Mouse (Mus musculus) stomach, postnatal 0 days (tissue): ENCODE measurements around the gene Cbarp. TPM values are rescaled to one million over a fixed set of nuclear protein-coding genes. Genes with fewer than 3 reads are reported as not detected.
"Not testable (repeated sequence)": the region's sequence is repeated elsewhere in the genome, so short reads cannot be mapped to it uniquely, and the experiment has no call there.

Source experiments
- ATAC-seq: fragments of 200-750 bp; cut with Nextera tagmentation; 2 replicates; pipeline ENCODE4 v1.8.0; 2017; ENCODE audit not compliant: low FRiP score, low TSS enrichment
- DNase-seq: peaks from one replicate; pipeline ENCODE4 v3.0.0-alpha.2; 2016; ENCODE audit warnings: low spot score
- H3K27ac ChIP-seq: fragments of 300-500 bp; sonication (generic); replicated peaks from 2 replicates; pipeline ENCODE4 v1.5.1; 2014; ENCODE audit warnings: mild to moderate bottlenecking, control low read depth
- H3K27me3 ChIP-seq: fragments of 300-500 bp; sonication (generic); 2 replicates; pipeline ENCODE4 v1.6.1; 2014; ENCODE audit warnings: low read length; ENCODE audit not compliant: control insufficient read depth, insufficient read depth
- H3K36me3 ChIP-seq: fragments of 300-500 bp; sonication (generic); 2 replicates; pipeline ENCODE4 v1.6.1; 2014; ENCODE audit warnings: low read length, mixed read lengths; ENCODE audit not compliant: control insufficient read depth, insufficient read depth
- H3K4me1 ChIP-seq: fragments of 300-500 bp; sonication (generic); replicated peaks from 2 replicates; pipeline ENCODE4 v1.6.1; 2014; ENCODE audit warnings: antibody characterized with exemption; ENCODE audit not compliant: control insufficient read depth, insufficient read depth
- H3K4me2 ChIP-seq: fragments of 300-500 bp; sonication (generic); replicated peaks from 2 replicates; pipeline ENCODE4 v1.6.1; 2014; ENCODE audit warnings: low read depth, mild to moderate bottlenecking, control low read depth, moderate library complexity
- H3K4me3 ChIP-seq: fragments of 300-500 bp; sonication (generic); 2 replicates; pipeline ENCODE4 v1.5.1; 2014; ENCODE audit warnings: low read depth, low read length, control low read depth
- H3K9ac ChIP-seq: fragments of 300-500 bp; sonication (generic); 2 replicates; pipeline ENCODE4 v1.6.1; 2014; ENCODE audit warnings: mild to moderate bottlenecking, low read length, control low read depth, mixed read lengths
- H3K9me3 ChIP-seq: fragments of 300-500 bp; sonication (generic); 2 replicates; pipeline ENCODE4 v1.6.1; 2016; ENCODE audit warnings: low read length; ENCODE audit not compliant: control insufficient read depth
- CTCF ChIP-seq: IDR thresholded peaks from 2 replicates; pipeline ENCODE4 v1.5.1; 2016; ENCODE audit warnings: antibody characterized with exemption, low read depth, mild to moderate bottlenecking, moderate library complexity
- EP300 ChIP-seq: optimal IDR thresholded peaks from 2 replicates; pipeline ENCODE3; 2016; ENCODE audit warnings: antibody characterized with exemption
- WGBS: fragments of 180-500 bp; shearing (Covaris S2); extraction: QIAGEN DNeasy Blood & Tissue Kit; methylation state at CpG from one replicate; pipeline ENCODE4 v1.1.7; 2014; 5-methylcytosine and 5-hydroxymethylcytosine counted together
- polyA plus RNA-seq: library from polyadenylated mRNA; unstranded; fragments of >200 nt; fragmentation: Nextera tagmentation; extraction: Ambion mirVana; gene quantifications from 2 replicates; pipeline ENCODE4 v1.2.1, GENCODE M21; 2015

Cbarp gene
- polyA plus RNA-seq, 1 experiment from 2014 or later: 4.2 TPM

DNA sequence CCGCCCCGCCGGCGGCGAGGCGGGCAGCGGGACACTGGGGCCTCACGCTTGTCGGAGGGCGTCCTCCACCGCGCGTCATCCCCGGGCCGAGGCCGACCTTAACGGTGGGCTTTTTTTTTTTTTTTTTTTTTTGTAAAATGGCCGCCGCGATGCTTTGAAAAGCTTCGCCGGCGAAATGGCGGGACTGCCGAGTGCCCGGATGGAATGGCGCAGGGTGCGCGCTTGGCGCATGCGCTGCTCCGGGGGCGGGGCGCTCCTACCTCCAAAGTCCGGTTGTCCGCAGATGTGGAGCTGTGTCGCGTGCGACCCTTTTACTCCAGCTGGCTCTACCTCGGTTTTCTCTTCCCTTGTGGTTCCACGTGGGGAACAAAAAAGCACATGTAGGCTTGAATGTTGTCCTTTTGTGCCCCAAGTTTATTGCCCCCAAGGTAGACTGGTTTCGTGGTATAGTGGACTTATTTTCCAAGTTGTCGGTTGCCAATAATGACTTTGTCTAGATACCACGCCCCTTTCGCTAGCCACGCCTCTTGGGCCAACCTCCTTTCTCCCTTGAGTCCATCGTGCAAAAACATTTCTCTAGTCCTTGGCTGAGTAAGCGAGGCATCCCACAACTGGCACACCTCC lies 27.5 kb upstream of the Cbarp start:
- TF ChIP-seq CTCF: no peak
- TF ChIP-seq EP300: no peak
- peaks cover 24% of the 10 kb centered on the region for H3K36me3 ChIP-seq
- H3K9ac ChIP-seq: peak overlapping the region; percentile 100
- peak; percentile 35; the same call in 1 of the 2 replicates for ATAC-seq
- H3K27ac ChIP-seq: peak overlapping the region; percentile 100
- peak; percentile 96 for DNase-seq
- no peaks in the 10 kb centered on the region for H3K27me3 ChIP-seq
- WGBS: under 1% methylated on average over 48 of the region's 48 CpGs
- peak overlapping the region; percentile 89 for H3K4me3 ChIP-seq
- peaks cover 13% of the 10 kb centered on the region for H3K4me1 ChIP-seq
- peak overlapping the region; percentile 62 for H3K4me2 ChIP-seq
- no peaks in the 10 kb centered on the region for H3K9me3 ChIP-seq

DNA sequence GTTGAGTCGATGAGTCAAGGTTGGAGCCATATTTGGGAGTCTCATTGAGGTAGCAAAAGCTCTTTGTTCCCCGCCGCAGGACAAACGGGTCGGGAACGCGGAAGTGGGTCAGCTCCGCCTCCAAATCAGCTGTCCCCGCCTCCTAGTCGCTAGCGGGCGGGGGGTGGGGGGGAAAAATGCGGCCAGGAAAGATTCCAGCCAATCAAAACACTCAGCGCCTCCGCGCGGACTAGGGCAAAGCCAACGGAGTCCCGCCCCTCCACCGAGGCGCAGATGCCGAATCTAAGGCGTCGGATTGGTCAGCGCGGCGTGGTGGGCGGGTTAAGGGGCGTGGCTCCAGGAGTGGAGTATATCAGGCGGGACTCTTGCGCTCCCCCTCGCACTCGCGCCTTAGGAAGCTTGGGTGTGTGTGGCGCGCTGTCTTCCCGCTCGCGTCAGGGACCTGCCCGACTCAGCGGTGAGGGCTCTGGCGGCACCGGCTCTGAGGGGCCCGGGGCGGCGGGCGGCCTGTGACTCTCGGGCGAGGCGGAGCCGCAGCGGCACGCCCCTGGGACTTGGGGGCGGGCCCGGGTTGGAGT lies 26.9 kb upstream of the Cbarp start:
- peak; percentile 99 for DNase-seq

DNA sequence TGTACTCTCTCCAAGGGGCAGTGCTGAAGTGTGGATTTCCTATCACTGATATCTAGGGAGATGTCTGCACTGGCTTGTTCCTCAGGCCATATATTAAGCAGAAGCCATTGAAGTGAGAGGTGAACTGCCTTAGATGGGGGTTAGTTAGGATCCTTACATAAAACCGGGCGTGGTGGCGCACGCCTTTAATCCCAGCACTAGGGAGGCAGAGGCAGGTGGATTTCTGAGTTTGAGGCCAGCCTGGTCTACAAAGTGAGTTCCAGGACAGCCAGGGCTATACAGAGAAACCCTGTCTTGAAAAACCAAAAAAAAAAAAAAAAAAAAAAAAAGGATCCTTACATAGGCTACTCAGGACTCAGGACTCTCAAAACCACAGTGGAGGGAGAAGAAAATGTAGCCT lies 25.5 kb upstream of the Cbarp start:
- Histone ChIP-seq H3K27ac (peak overlapping the region; percentile 65), H3K36me3 (peaks cover 11% of the 10 kb centered on the region), H3K4me1 (peaks cover 13% of the 10 kb centered on the region)
- not testable (repeated sequence) for H3K9ac ChIP-seq, H3K4me2 ChIP-seq, H3K4me3 ChIP-seq, H3K27me3 ChIP-seq, DNase-seq, ATAC-seq, H3K9me3 ChIP-seq
- WGBS: 83% methylated on average over 4 of the region's 4 CpGs

More for the DNA sequence above, 26.9 kb upstream of the Cbarp start:
- H3K27me3 ChIP-seq: no peaks in the 10 kb centered on the region
- peak overlapping the region; percentile 62 for H3K4me2 ChIP-seq
- peak overlapping the region; percentile 89 for H3K4me3 ChIP-seq
- H3K27ac ChIP-seq: peak overlapping the region; percentile 100
- H3K9me3 ChIP-seq: no peaks in the 10 kb centered on the region
- under 1% methylated on average over 45 of the region's 55 CpGs for WGBS
- peak overlapping the region; percentile 100 for H3K9ac ChIP-seq
- H3K36me3 ChIP-seq: peaks cover 24% of the 10 kb centered on the region
- TF ChIP-seq CTCF: no peak
- peak; percentile 75 for TF ChIP-seq EP300
- peak; percentile 88 for ATAC-seq
- H3K4me1 ChIP-seq: peaks cover 15% of the 10 kb centered on the region

DNA sequence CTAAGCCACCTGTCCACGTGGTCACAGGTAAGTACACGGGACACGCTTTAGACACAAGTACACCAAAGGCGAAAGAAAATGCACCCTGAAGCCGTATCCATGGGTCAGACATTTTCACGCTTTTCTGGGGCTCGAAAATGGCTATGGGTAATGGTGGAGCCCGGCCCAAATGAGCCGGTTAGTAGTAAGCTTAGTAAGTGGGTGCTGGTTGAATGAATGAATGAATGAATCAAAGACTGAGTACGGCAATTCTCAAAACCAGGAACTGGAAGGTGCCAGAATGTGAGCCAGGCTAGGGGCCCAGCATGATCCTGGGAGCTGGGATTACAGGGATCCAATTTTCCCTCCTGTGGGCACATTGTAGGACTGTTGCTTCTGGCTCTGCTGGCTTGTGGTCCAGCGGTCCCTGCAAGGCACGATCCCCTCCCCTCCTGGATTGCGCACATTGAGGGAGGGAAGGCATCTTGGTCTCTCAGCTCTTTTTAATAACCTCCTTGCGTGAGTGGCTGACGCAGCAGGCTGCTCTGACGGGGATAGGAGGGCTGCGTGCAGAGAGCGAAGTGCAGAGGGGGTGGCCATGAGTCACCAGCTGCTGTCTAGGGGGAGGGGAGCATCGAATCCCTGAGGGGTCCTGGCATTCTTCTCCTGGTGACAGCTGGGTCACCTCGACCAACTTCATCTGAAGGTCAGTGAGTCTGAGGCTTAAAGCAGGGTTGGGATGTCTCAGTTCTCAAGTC lies 24.9 kb upstream of the Cbarp start, which contains the start of gene Cirbp:
Cirbp (plus strand) TSS at position 594 of the 737 bp plus-strand sequence.
- Histone ChIP-seq H3K4me2 (peak within 1 kb of the TSS; percentile 89), H3K4me1 (peaks cover 17% of the 10 kb centered on the region), H3K4me3 (peak within 1 kb of the TSS; percentile 41), H3K9ac (peak within 1 kb of the TSS; percentile 62), H3K27me3 (no peaks in the 10 kb centered on the region), H3K36me3 (peaks cover 7% of the 10 kb centered on the region), H3K27ac (peak within 1 kb of the TSS; percentile 82), H3K9me3 (no peaks in the 10 kb centered on the region)
- no peak for ATAC-seq
- no peak for DNase-seq
- 17% methylated on average over 20 of the region's 20 CpGs for WGBS
- TF ChIP-seq CTCF (no peak), EP300 (no peak)

DNA sequence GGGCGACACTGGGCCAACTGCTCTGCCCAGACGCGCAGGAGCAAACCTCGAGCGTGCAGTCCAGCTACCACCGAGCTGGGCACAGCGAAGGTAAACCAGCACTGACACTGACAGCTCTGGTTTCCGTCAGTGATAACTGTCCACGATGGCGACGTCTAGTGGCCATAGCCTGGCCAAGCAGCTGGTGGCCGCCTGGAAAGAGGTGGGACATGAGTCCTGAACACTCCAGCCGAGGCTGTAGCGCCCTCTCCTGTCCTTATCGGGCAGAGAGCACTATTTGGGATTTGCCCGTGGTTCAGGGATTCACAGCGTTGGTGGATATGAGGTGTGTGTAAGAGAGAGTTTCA lies 24.3 kb upstream of the Cbarp start:
- Histone ChIP-seq H3K4me1 (peaks cover 17% of the 10 kb centered on the region), H3K36me3 (peaks cover 2% of the 10 kb centered on the region; the same call in 1 of the 2 replicates), H3K4me3 (peak overlapping the region; percentile 41), H3K27ac (peak overlapping the region; percentile 82), H3K27me3 (no peaks in the 10 kb centered on the region), H3K4me2 (peak overlapping the region; percentile 89), H3K9me3 (no peaks in the 10 kb centered on the region), H3K9ac (peak overlapping the region; percentile 62)
- under 1% methylated on average over 17 of the region's 17 CpGs for WGBS
- DNase-seq (peak; percentile 97), ATAC-seq (peak; percentile 29)
- TF ChIP-seq EP300: no peak
- TF ChIP-seq CTCF: peak; percentile 100
